Mouse (Mus musculus): ENCODE results near the gene Gm9936.
"Not testable (repeated sequence)": the region's sequence is repeated elsewhere in the genome, so short reads cannot be mapped to it uniquely, and the experiment has no call there.

Gene Gm9936

DNA sequence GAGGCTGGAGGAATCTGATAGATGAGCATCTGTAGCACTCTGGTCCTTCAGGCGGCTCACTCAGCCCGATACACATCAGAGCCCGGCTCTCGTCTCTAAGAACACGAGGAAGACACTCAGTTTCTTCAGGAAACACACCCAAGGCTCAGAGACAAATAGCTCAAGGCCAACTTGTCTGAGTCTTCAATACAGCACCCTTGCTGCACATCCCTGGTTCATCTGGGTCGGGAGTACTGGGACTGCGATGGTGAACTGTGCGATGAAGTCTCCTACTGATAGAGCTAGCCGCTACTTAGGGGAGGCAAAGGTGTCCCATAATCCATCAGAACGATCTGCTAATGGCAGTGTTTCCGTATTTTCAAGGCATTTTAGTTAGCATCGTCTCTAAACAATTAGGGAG is at the start of gene Gm9936:
Gm9936 (minus strand) TSS at position 101 of the 400 bp plus-strand sequence.
- DNase-seq (ENCODE audit: low spot score in 2 of 2), result no peak

DNA sequence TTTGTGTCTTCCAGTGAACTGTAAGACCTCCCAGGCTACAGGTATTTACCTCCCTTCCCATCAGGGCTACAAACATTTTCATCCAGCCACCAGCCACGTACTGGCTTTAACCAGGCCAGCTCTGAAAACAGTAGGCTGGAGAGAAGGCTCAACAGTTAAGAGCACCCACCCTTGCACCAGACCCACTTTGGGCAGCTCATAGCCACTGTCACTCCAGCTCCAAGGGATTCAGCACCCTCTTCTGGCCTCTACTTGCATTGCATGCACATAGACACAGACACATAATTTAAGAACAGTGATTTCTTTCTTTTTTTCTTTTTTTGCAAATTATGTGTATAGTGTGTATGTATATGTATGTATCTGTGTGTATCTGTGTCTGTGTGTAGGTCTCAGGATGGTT is 43.9 kb upstream of the Gm9936 start:
- DNase-seq (ENCODE audit: low spot score in 2 of 2), result no peak

DNA sequence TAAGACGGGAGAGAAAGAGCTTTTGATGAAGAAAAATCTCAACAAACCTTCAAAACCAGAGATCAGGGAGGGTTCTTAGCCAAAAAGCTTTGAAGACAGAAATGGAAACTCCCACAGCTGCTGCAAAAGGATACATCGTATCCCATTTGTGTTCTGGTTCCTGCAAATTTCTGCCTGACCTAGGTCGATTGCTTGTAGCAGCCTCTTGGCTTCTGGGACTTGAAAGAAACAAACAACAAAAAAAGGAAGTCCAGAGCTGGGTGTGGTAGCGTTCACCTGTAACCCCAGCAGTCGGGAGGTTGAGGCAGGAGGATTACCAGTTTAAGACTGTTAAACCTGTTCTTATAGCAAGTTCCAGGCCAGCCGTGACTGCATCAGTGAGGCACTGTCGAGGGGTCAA is 40.4 kb upstream of the Gm9936 start:
- DNase-seq (ENCODE audit: low spot score in 2 of 2), result no peak

DNA sequence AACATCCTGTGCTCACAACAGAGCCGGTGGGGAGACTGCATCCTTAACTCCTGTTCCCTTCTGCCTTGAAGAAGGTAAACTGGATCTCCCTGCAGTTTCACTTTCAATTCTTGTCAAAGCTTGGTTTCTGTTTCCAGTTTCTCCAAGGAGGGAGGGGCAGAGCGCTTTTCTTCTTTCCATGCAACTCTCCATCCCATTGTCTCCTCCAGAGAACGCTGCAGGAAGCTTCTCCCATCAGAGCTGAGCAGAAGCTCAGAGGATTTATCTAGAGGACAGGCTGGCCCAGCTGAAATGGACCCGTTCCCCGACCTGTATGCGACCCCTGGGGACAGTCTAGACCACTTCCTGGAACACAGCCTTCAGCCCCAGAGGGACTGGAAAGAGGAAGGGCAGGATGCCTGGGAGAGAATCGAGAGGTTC is 38.9 kb upstream of the Gm9936 start:
- DNase-seq (ENCODE audit: low spot score in 2 of 2), result peak; percentile 77 to 78

DNA sequence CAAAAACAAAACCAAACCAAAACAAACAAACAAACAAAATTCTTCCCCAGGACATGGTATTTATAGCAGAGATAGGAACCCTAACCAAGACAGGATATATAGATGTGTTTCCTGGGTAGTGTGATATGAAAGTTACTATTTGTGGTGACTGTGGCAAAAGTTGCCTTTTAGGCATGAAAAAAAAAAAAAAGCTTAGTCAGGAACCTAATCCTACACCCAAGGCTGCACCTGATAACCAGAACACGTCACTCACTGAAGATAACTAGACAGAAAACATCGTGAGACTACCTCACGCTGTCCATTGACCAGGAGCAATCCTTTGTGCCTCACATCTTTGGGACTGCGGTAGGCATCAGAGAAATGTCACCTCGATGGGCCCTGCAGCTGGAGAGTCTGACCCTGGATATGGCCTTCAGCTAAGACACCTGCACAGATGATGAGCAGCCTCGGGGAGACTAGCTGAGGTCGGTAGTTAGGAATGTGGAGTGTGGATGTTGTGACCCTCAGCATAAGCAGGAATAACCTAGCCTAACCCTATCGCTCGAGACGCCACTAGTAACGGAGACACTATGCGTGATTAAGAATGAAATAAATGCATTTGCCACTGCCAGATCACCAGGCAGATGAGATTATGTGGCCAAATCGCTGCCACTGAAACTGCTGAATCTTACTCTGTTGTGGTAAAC is 38.3 kb upstream of the Gm9936 start, which contains the start of gene Oasl2:
Oasl2 (plus strand) TSS at position 249 of the 686 bp plus-strand sequence.
- no peak for DNase-seq (ENCODE audit: low spot score in 2 of 2)

DNA sequence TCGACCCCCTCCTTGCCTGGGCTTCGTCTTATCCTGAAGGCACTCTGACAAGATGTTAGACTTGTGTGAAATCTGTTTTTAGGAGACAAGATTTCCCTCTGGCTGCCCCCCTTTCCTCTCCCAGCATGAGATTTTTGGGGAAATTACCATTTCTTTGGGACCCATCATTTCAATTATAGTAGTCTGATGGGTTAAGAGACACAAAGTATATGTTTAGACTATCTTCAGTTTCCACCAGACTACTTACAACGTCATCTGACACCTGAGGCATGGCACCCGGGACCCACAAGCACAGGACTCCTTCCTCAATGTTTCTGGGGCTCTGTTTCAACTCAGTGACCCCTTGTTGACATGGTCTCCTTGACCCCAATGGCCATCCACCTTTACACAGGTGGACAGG is 37.1 kb upstream of the Gm9936 start:
- no peak for DNase-seq (ENCODE audit: low spot score in 2 of 2)

DNA sequence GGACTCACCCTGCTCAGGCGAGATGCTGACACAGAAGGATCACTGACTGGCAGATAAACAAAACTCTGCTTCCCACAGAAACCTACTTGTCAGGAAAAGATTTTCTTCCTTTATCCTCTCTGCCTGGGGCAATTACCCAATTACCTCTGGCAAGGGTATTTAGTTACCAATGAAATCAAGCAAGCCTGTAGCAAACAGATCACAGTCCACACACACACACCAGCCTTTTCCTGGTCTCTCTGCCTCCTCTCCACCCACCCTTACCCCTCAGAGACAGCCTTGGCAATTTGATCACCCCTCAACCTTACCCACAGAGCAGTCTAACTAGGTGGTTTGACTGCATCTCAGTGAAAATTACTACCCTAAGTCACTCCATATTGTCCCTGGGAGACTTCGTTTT is 30.5 kb upstream of the Gm9936 start:
- DNase-seq (ENCODE audit: low spot score in 2 of 2), result no peak

DNA sequence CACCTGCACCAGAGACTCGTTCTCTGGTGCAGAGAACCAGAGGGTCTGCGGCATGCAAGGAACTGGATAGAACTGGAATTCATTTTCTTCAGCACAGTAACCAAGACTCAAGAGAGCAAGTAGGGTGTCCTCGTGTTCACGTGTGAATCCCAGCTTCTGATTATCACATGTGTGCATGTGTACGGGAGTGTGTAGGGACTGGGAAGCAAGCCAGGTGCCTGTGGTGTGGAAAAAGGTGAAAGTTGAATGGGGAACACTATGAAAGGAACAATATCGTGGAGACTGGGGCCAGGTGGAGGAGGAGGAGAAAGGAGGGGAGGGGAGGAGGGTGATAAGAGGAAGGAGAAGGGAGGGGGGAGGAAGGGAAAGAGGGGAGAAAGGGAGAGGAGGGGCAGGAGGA is 28.3 kb upstream of the Gm9936 start:
- no peak for DNase-seq (ENCODE audit: low spot score in 2 of 2)

DNA sequence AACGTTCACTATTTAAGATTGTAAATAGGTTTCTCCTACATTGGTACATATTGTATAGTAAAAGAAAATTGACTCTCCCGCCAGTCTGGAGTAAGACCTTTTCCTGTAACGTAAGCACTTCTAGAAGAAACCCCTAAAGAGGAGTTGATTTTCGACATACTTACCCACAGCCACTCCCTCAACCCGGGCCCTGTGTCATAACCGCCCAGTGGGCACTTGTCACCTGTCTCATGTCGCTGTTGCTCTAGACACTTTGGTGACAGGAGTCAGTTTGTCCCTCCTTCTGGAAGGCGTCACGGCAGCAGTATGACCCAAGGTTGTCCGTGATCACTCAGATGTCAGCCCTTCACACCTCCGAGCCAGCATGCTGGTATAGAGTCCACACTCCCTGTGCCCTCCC is 24.5 kb upstream of the Gm9936 start:
- DNase-seq (ENCODE audit: low spot score in 2 of 2), result no peak

DNA sequence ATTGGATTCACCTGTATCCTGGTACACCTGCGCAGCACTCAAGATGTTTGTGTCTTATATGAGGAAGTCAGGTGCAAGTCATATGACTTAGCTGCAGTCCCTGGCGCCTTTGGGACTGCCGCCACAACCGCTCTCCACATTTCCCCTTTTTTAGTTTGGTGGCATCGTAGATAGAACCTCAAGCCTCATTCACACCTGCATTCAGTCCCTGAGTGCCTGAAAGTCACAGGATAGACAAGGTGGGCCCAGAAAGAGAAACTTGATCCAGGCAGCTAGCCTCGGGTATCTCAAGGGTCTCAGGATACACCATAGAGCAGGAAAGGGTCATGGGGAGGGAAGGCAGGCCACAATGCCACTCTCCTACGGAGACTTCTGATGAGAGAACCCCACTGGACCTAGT is 23.8 kb upstream of the Gm9936 start:
- DNase-seq (ENCODE audit: low spot score in 2 of 2), result not testable (repeated sequence)

DNA sequence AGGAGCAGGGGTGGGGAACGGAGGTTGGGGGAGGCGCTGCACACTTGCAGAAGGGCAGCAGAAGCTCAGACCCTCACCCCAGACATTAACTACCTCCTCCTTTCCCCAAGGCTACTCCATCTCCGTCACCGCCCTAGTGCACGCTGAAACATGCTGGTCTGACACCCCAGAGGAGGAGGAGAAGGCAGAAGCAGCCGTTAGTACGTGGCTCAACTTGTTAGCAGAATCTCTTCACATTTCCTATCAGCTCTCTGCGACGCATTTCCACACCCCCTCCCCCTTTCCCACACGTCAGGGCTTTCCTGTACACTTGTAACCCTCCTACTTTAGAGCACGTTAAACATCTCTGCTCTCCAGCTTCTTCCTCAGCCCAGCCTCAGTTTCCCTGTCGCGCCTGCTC is 20.9 kb upstream of the Gm9936 start:
- DNase-seq (ENCODE audit: low spot score in 2 of 2), result no peak

DNA sequence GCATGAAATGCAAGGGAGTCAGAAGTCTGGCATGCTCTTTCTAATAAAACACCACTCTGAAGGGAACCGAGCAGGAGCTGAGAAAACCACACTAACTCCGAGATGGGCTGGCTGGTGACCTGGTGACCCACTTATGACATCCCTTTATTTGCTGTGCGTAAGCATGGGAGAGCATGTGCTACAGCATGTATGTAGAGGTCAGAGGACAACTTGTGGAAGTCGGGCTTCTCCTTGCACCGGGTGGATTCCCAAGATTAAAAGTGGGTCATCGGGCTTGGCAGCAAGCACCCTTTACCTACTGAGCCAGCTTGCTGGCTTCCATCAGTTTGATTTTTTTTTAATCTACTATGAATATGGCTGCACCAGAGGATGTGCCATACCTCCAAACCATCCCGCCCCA is 19.0 kb upstream of the Gm9936 start:
- DNase-seq (ENCODE audit: low spot score in 2 of 2), result no peak

DNA sequence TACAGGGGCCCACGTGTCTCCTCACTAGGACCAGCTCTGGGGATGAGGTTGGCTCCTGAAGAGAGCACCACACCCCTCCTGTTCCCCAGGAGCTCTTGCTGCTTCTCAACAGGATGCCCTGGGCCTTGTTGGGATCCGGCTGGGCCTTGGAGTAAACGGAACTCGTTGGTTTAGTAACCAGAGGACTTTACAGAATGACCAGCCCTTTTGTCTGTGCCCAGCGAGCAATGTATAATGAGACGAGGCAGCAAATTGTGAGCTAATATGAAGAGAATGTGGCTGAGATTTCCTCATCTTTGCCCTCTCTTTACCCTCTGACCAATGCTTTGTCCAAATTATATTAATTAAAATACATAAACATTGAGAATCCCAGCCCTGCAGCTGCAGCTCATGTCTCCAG is 17.8 kb upstream of the Gm9936 start:
- no peak for DNase-seq (ENCODE audit: low spot score in 2 of 2)

DNA sequence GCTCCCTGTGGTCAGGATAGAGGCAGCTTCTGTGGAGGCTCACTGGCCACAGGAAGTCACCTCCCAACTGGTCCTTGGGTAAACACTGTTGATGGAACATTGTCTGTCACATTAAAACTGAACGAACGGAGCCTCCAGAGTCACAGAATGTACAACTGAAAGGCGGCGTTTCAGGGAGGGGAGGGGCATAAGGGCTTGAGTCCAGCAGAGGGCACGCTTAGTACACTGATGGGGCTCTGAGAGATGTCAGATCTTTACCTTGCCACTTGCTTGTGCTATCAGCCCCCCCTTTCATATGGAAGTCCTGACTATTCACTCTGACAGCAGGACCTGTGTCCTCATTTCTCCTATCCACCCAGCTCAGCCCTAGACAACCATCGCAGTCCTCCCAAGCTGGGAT is 17.4 kb upstream of the Gm9936 start:
- DNase-seq (ENCODE audit: low spot score in 2 of 2), result no peak

DNA sequence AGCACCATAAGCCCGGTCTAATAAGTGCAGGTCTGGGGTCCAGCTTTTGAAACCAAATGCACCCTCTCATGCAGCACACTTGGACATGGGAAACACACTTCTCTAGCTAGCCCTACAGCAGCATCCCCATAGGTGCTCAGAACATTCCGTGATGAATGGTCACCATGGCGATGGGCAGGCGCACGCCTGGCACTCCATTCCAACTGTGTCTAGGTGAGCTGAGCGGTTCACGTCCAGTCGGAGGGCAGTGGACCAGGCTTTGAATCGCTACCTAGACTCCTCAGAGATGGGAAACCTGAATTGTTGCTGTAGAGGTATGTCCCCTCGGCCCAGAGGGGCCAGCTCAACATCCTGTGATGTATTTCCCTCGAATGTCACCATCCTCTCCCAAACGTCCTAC is 6.8 kb upstream of the Gm9936 start:
- DNase-seq (ENCODE audit: low spot score in 2 of 2), result no peak

DNA sequence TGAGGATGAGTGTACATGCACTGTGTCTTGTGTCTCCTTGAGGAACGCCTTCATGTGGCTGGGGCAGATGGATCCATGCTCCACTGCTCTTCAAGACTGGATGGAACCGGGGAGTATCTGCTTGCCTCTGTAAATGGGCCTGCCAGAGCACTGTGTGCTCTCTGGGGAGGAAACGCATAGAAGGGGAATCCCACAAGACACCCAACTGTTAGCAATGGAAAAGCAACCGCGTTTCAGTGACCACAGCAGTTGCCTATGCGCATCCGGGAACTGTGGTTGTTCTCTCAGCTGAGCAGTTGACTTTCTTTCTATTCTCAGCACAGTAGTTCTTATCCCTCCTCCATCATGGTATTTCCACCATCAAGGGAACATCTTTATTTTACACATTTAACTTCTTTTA is 6.3 kb upstream of the Gm9936 start:
- DNase-seq (ENCODE audit: low spot score in 2 of 2), result no peak

DNA sequence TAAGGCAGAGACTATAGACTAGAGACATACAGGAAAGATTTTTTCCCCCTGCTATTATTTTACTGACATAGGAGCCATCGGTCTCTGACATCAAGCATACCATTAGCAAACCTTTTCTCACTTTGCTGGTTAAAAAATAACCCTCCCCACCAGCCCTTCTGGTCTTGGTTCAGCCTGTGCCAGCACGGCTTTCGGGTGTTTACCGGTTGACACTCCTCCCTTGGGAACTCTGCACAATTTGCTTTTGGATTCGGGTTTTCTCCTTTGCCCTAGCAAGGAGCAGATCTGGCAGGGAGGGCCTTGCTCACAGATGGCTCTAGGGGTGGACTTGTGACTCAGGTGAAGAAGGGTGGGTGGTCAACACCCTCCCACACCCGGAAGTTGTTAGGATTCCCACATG is 3.2 kb upstream of the Gm9936 start:
- DNase-seq (ENCODE audit: low spot score in 2 of 2), result no peak

DNA sequence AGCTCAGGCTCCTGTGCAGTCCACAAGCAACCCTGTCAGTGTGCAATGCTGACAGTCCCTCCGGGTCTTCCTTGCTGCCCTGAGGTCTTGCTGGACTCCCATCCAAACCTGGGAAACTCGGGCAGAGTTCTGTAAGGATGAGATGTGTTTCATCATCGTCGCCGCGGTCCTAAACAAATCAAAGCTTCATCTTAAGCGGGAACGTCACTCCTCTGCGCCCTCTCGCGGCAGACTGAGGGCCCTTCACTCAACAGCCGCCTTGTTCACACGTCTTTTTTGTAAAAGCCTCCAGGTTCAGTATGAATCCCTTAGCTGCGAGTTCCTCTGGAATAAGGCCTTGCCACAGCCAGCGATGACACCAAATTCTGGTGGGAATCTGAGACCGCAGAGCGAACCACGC is 771 bp upstream of the Gm9936 start:
- DNase-seq (ENCODE audit: low spot score in 2 of 2), result peak; percentile 16 to 55

DNA sequence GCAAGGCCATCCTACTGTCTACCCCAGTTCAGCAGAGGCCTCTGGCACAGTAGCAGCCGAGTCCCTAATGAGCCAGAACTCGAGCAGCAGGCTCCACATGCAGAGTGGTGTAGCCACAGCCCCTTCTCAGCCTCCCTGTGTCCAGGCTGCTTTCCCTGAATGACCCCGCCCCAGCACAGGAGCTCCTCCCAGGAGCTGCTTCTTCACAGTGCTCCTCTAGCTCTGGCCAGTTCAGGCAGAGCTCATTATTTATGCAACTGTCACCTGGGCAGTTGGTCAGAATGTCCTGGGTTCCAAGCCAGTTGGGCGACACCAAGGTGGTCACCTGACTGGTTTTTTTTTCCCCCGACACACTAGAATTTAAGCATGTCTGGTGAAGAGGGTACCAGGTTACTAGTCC is 5.1 kb downstream of the Gm9936 start, which contains the start of gene 4930519G04Rik:
4930519G04Rik (plus strand) TSS at position 301 of the 400 bp plus-strand sequence.
- not testable (repeated sequence) for DNase-seq (ENCODE audit: low spot score in 2 of 2)

DNA sequence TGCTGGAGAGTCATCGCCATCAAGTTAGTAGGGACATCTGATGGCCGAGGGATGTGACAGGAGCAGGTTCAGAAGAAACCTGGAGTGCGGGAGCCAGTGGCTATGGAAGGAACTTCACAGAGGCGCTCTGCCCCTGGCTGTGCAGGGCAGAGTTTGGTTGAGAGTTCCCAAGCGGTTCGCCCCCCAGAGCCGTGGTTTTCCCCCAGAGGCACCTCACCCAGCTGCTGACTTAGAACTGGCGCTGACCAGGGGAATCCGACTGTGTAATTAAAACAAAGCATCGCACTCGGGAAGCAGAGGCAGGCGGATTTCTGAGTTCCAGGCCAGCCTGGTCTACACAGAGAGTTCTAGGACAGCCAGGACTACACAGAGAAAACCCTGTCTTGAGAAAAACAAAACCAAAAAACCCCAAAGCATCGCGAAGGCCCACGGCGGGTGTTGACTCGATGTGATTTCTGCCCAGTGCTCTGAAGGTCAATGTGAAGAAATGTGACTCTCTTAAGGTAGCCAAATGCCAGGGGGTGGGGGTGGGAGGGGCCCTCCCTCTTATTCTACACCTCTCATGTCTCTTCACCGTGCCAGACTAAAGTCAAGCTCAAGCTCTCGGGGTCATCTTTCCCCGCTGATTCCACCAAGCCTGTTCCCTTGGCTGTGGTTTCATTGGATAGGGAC is 6.8 kb downstream of the Gm9936 start:
- no peak for DNase-seq (ENCODE audit: low spot score in 2 of 2)

DNA sequence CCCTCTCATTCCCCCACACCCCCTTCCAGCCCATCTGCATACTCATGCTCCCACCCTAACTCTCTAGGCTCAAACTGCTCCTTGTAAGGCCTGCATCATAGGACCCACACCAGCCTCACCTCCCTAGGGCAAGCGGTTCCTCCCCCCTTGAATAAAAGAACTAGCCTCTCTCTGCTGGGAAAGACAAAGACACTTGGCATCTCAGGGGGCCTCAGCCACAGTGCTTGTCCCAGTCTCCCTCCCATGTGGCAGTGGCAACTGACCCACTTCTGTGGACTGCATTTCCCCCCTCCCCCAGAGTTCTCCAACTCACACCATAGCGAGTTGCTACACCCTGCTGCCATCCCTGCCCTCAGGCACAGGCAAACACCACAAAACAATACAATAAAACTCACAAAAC is 14.1 kb downstream of the Gm9936 start:
- DNase-seq (ENCODE audit: low spot score in 2 of 2), result not testable (repeated sequence)

DNA sequence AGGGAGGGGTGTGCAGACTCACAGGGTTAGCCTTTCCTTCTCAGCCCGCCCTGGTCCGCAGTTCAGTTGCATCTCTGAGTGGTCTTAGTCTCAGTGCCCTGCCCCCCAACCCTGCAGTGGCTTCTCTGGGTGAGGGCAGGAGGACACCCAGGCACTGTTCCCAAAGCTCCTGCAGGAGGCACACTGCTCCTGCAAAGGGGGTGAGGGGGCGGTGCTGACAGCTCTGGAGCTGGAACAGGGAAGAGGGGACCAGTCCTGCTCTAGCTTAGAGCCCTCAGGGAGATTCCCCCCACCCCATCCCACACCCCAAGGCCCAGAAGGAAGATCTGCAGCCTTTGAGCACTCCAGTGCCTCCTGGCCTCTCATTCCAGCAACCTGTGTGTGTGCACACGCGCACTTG is 15.8 kb downstream of the Gm9936 start:
- no peak for DNase-seq (ENCODE audit: low spot score in 2 of 2)

DNA sequence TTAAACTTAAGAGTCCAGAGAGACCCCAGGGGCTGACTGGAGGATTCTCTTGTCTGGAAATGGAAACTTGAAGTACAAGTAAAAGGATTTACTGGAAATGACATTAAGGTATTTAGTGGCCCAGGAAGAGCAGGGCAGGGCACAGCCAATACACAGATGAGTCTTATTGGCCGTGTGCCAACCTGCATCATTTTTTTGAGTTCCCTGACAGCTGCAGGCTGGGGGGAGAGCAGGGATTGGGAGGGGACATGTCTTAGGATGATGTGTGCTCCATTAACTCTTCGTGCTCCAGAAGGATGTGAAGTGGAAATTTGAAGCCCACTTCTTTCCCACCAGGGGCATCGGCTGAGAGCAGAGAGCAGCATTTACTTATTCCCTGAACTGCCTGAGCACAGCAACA is 16.3 kb downstream of the Gm9936 start:
- DNase-seq (ENCODE audit: low spot score in 2 of 2), result not testable (repeated sequence)
